Mouse (Mus musculus) midbrain, embryonic 14.5 days (tissue): ENCODE measurements around the gene Ucp2. TPM values are rescaled to one million over a fixed set of nuclear protein-coding genes. Genes with fewer than 3 reads are reported as not detected.

Source experiments
- ATAC-seq: fragments of 200-750 bp; cut with Nextera tagmentation; 2 replicates; pipeline ENCODE4 v1.8.0; 2017; ENCODE audit warnings: moderate number of reproducible peaks, moderate library complexity; ENCODE audit not compliant: low FRiP score, low TSS enrichment
- DNase-seq: peaks from one replicate; pipeline ENCODE4 v3.0.0-alpha.2; 2015
- H3K27ac ChIP-seq: fragments of 300-500 bp; sonication (generic); replicated peaks from 2 replicates; pipeline ENCODE4 v1.5.1; 2014; ENCODE audit warnings: mild to moderate bottlenecking, low read depth, low read length, moderate library complexity
- H3K27me3 ChIP-seq: fragments of 300-500 bp; sonication (generic); 2 replicates; pipeline ENCODE4 v1.6.1; 2014; ENCODE audit warnings: low read length, control low read depth, mixed read lengths; ENCODE audit not compliant: control insufficient read depth, insufficient read depth
- H3K36me3 ChIP-seq: fragments of 300-500 bp; sonication (generic); 2 replicates; pipeline ENCODE4 v1.6.1; 2014; ENCODE audit warnings: low read length, control low read depth; ENCODE audit not compliant: control insufficient read depth, insufficient read depth
- H3K4me1 ChIP-seq: fragments of 300-500 bp; sonication (generic); 2 replicates; pipeline ENCODE4 v1.6.1; 2014; ENCODE audit warnings: mild to moderate bottlenecking, antibody characterized with exemption, low read length, control low read depth; ENCODE audit not compliant: control insufficient read depth, insufficient read depth
- H3K4me2 ChIP-seq: fragments of 300-500 bp; sonication (generic); 2 replicates; pipeline ENCODE4 v1.6.1; 2014; ENCODE audit warnings: mild to moderate bottlenecking, low read length, moderate library complexity
- H3K4me3 ChIP-seq: fragments of 300-500 bp; sonication (generic); replicated peaks from 2 replicates; pipeline ENCODE4 v1.5.1; 2014; ENCODE audit warnings: low read depth, low read length
- H3K9ac ChIP-seq: fragments of 300-500 bp; sonication (generic); replicated peaks from 2 replicates; pipeline ENCODE4 v1.6.1; 2014; ENCODE audit warnings: mild to moderate bottlenecking, low read length, moderate library complexity
- H3K9me3 ChIP-seq: fragments of 300-500 bp; sonication (generic); 2 replicates; pipeline ENCODE4 v1.6.1; 2016; ENCODE audit warnings: low read length, control low read depth, mixed read lengths; ENCODE audit not compliant: control insufficient read depth
- WGBS: fragments of 180-500 bp; shearing (Covaris S2); extraction: QIAGEN DNeasy Blood & Tissue Kit; methylation state at CpG from one replicate; pipeline ENCODE4 v1.1.7; 2014; 5-methylcytosine and 5-hydroxymethylcytosine counted together
- polyA plus RNA-seq: library from polyadenylated mRNA; unstranded; fragments of >200 nt; fragmentation: Nextera tagmentation; extraction: Ambion mirVana; gene quantifications from 2 replicates; pipeline ENCODE4 v1.2.1, GENCODE M21; 2014

The Ucp2 gene
- polyA plus RNA-seq, 1 experiment from 2014 or later = 55.6 TPM

GRCm38 (mm10) chr7:100547631-100548030 lies 54.5 kb downstream of the Ucp2 start:
- no peak overlapping the region for H3K4me3 ChIP-seq
- H3K4me1 ChIP-seq = no peaks in the 10 kb centered on the region
- peaks cover 18% of the 10 kb centered on the region for H3K36me3 ChIP-seq
- DNase-seq (no peak), ATAC-seq (no peak)
- H3K4me2 ChIP-seq = no peak overlapping the region
- no peak overlapping the region for H3K9ac ChIP-seq
- H3K27me3 ChIP-seq = no peaks in the 10 kb centered on the region
- no peak overlapping the region for H3K27ac ChIP-seq
- H3K9me3 ChIP-seq = no peaks in the 10 kb centered on the region
- 86% methylated on average over 4 of the region's 4 CpGs for WGBS

GRCm38 (mm10) chr7:100549796-100550195 lies 56.7 kb downstream of the Ucp2 start:
- peaks cover 18% of the 10 kb centered on the region for H3K36me3 ChIP-seq
- no peaks in the 10 kb centered on the region for H3K4me1 ChIP-seq
- no peak overlapping the region for H3K27ac ChIP-seq
- H3K9me3 ChIP-seq = no peaks in the 10 kb centered on the region
- no peaks in the 10 kb centered on the region for H3K27me3 ChIP-seq
- H3K9ac ChIP-seq = no peak overlapping the region
- H3K4me3 ChIP-seq = no peak overlapping the region
- no peak for ATAC-seq
- WGBS = 84% methylated on average over 3 of the region's 3 CpGs
- H3K4me2 ChIP-seq = no peak overlapping the region
- no peak for DNase-seq

DNA sequence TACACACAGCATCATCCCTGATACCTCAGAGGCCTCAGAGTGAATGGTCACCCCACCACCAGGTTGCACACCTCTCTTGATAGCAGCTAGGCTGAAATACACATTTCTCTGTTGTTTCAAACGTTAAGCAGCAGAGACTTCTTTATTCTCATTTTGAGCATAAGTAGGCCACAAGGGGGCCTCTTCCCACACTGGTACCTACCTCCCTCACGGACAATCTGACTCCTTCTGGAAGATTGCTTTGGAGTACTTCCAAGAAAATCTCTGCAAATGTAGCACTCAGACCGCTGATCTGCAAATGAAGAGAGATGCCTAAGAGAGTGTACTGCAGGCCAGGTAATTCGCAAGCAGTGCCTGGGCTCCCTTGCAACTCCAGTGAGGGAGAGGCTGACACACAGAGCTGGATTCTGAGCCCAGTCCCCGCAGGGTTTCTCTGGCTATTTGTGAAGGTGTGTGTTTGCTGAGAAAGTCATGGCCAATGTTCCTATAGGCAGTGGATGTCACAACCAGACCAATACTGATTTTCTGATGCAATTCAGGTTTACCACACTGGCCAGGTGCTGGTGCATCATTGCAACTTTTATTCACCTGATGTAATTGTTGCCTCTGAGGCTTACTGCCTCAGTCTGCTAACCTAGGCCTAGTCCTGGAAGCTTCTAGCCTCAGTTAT lies 57.3 kb downstream of the Ucp2 start:
- Histone ChIP-seq H3K4me3 (no peak overlapping the region), H3K36me3 (peaks cover 18% of the 10 kb centered on the region), H3K27ac (no peak overlapping the region), H3K27me3 (no peaks in the 10 kb centered on the region), H3K4me1 (peaks cover 5% of the 10 kb centered on the region; the same call in 1 of the 2 replicates), H3K9me3 (no peaks in the 10 kb centered on the region), H3K4me2 (no peak overlapping the region), H3K9ac (no peak overlapping the region)
- WGBS = 66% methylated on average over 5 of the region's 5 CpGs
- DNase-seq (peak; percentile 62), ATAC-seq (no peak)

Other genes starting within 250 kb of the Ucp2 start
- 6.8 and 7.8 TPM in 2 replicates for gene P4ha3, start 207.8 kb upstream of the Ucp2 start, polyA plus RNA-seq
- 27.7 and 28.7 TPM in 2 replicates for gene C2cd3, start 121.1 kb upstream of the Ucp2 start, polyA plus RNA-seq
- gene Ppme1, start 121.0 kb upstream of the Ucp2 start, polyA plus RNA-seq = 125 and 160 TPM in 2 replicates
- not detected in 2 replicates for gene Ucp3, start 20.3 kb upstream of the Ucp2 start, polyA plus RNA-seq
- 2.0 and 3.7 TPM in 2 replicates for gene Dnajb13, start 21.6 kb downstream of the Ucp2 start, polyA plus RNA-seq
- 16.5 and 16.6 TPM in 2 replicates for gene Coa4, start 43.7 kb downstream of the Ucp2 start, polyA plus RNA-seq
- gene Rab6a, start 114.1 kb downstream of the Ucp2 start, polyA plus RNA-seq = 272 and 300 TPM in 2 replicates
- 91.3 and 95.9 TPM in 2 replicates for gene Mrpl48, start 115.0 kb downstream of the Ucp2 start, polyA plus RNA-seq
- gene Plekhb1, start 169.1 kb downstream of the Ucp2 start, polyA plus RNA-seq = 7.8 and 8.5 TPM in 2 replicates
- gene Fam168a, start 213.3 kb downstream of the Ucp2 start, polyA plus RNA-seq = 113 and 128 TPM in 2 replicates